Mouse (Mus musculus): ENCODE data around the gene Ddx28. TPM values are rescaled to one million over a fixed set of nuclear protein-coding genes. Genes with fewer than 3 reads are reported as not detected.
"Not testable (repeated sequence)": the region's sequence is repeated elsewhere in the genome, so short reads cannot be mapped to it uniquely, and the experiment has no call there.

Gene Ddx28
- polyA plus RNA-seq, 1 experiment, result 4.4 TPM

DNA sequence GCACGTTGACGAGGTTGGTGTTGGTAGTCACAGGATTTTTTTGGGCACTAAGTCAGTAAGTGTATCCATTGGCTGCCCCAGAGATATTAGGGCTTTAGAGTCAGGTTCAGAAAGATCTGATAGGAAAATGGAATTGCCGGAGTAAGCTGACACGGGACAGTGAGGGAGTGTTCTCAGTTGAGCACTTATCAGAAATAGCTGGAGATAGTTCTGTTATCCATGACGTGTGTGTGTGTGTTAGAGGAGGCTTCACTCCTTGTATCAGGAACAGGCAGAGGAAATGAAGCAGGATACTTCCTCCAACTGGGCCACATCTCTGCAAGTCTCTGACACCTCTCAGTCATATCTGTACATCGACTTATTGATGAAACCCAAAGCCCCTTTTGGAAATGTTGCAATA is 4.6 kb upstream of the Ddx28 start:
- TF ChIP-seq POLR2A (IDR thresholded peaks at IDR 0.05; ENCODE audit: control insufficient read depth, low read depth, low read length), result no peak
- no peak for TF ChIP-seq CTCF (IDR thresholded peaks at IDR 0.05; ENCODE audit: control insufficient read depth, insufficient read depth, insufficient replicate concordance, low read depth, low read length)
- Histone ChIP-seq H3K27ac (ENCODE audit: control insufficient read depth, insufficient read depth, low read depth, low read length) (no peak overlapping the region), H3K36me3 (ENCODE audit: control insufficient read depth, insufficient read depth, low read length) (no peaks in the 10 kb centered on the region), H3K4me3 (ENCODE audit: control insufficient read depth, low read depth, low read length) (no peak overlapping the region), H3K27me3 (ENCODE audit: control insufficient read depth, insufficient read depth, low read length) (no peaks in the 10 kb centered on the region), H3K4me1 (ENCODE audit: control insufficient read depth, insufficient read depth, low read length) (no peaks in the 10 kb centered on the region; the same call in 1 of the 2 replicates)

DNA sequence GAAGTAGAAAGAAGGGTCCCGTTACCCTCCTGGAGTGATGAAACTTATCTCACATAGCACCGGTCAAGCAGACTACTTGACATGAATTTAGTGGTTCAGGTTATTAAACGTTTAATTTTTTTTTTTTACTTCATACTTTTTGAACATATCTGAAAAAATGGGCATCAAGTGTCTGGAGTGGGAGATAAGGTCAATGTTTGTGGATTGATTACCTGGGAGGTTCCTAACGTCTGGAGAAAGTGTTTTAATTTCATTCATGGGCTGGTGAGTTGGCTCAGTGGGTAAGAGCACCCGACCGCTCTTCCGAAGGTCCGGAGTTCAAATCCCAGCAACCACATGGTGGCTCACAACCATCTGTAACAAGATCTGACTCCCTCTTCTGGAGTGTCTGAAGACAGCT is 521 bp upstream of the Ddx28 start:
- H3K27ac ChIP-seq (ENCODE audit: control insufficient read depth, insufficient read depth, low read depth, low read length); H3K4me3 ChIP-seq (ENCODE audit: control insufficient read depth, low read depth, low read length); H3K36me3 ChIP-seq (ENCODE audit: control insufficient read depth, insufficient read depth, low read length); H3K27me3 ChIP-seq (ENCODE audit: control insufficient read depth, insufficient read depth, low read length); H3K4me1 ChIP-seq (ENCODE audit: control insufficient read depth, insufficient read depth, low read length): not testable (repeated sequence)

DNA sequence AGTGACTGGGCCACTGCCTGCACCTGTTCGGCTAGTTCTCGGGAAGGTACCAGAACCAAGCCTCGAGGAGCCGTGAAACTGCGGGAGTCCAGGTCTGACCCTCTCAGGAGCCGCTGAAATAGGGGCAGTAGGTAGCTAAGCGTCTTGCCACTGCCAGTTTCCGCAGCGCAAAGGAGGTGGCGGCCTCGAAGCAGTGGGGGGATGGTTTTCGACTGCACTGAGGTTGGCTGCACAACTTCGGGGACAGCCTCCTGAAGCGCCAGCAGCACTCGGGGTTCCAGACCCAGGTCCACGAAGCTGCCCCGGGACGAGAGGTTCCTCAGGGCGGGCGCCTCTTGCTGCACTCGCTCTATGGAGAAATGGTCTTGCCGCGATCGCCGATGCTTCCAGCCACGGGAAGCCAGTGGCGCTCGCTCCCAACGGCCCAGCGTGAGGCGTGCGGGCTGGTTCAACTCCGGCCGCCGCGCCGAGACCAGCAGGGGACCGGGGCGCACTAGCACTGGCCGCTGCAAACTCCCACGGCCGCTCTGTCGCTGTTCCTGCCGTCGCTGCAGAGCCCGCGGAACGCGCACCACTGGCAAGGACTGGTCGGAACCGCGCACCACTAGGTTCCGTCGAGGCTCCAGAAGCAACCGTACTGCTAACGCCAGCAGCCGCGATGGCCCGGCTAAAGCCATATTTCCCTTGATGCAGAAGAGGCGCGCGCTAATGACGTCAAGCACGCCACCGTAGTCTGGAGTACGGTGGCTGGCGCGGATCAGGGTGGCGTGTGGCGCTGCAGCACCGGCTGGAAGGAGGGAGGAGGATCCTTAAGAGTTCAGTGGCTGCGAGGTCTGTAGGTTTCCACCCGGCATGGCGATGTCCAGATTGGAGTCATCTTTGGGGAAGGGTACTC is 687 bp downstream of the Ddx28 start:
- Histone ChIP-seq H3K36me3 (ENCODE audit: control insufficient read depth, insufficient read depth, low read length) (no peaks in the 10 kb centered on the region), H3K27ac (ENCODE audit: control insufficient read depth, insufficient read depth, low read depth, low read length) (peak overlapping the region; percentile 71), H3K4me1 (ENCODE audit: control insufficient read depth, insufficient read depth, low read length) (peaks cover 4% of the 10 kb centered on the region; the same call in 1 of the 2 replicates), H3K4me3 (ENCODE audit: control insufficient read depth, low read depth, low read length) (peak overlapping the region; percentile 98), H3K27me3 (ENCODE audit: control insufficient read depth, insufficient read depth, low read length) (no peaks in the 10 kb centered on the region)
- peak; percentile 84 for TF ChIP-seq POLR2A (IDR thresholded peaks at IDR 0.05; ENCODE audit: control insufficient read depth, low read depth, low read length)
- TF ChIP-seq CTCF (IDR thresholded peaks at IDR 0.05; ENCODE audit: control insufficient read depth, insufficient read depth, insufficient replicate concordance, low read depth, low read length), result 0 out of 2 replicates have a peak, but pooled peaks have one; percentile 8

DNA sequence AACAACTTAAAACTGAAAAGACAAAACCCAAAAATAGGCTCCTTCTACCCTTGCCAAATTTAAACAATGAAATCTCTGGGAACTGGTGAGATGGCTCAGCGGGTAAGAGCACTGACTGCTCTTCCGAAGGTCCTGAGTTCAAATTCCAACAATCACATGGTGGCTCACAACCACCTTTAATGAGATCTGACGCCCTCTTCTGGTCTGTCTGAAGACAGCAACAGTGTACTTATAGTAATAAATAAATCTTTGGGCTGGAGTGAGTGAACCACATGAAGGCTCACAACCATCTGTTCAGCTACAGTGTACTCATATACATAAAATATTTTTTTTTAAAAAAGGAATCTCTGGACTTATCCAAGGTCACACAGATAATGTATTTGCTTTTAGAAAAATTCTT is 3.8 kb downstream of the Ddx28 start:
- not testable (repeated sequence) for H3K4me3 ChIP-seq (ENCODE audit: control insufficient read depth, low read depth, low read length); H3K27ac ChIP-seq (ENCODE audit: control insufficient read depth, insufficient read depth, low read depth, low read length); H3K27me3 ChIP-seq (ENCODE audit: control insufficient read depth, insufficient read depth, low read length); H3K36me3 ChIP-seq (ENCODE audit: control insufficient read depth, insufficient read depth, low read length); H3K4me1 ChIP-seq (ENCODE audit: control insufficient read depth, insufficient read depth, low read length)

DNA sequence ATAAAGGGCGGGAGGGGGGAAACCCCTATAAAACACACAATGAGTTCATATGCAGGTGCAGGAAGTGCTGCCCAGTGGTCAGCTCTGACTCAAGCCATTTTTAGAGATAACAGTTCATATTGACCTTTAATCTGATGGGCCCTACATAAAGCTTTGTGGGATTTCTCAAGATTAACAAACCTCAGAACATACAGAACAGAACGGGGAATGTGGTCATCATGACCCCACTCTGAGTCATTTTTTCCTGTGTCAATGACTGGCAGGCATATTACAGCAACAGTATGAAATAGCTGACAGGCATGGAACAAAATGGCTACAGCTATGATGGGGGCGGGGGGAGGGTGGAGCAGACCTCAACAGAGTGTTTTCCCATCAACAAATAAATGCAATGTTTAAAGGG is 4.5 kb downstream of the Ddx28 start:
- Histone ChIP-seq H3K27ac (ENCODE audit: control insufficient read depth, insufficient read depth, low read depth, low read length) (no peak overlapping the region), H3K4me1 (ENCODE audit: control insufficient read depth, insufficient read depth, low read length) (peaks cover 5% of the 10 kb centered on the region; the same call in 1 of the 2 replicates), H3K4me3 (ENCODE audit: control insufficient read depth, low read depth, low read length) (no peak overlapping the region), H3K27me3 (ENCODE audit: control insufficient read depth, insufficient read depth, low read length) (no peaks in the 10 kb centered on the region), H3K36me3 (ENCODE audit: control insufficient read depth, insufficient read depth, low read length) (no peaks in the 10 kb centered on the region)
- TF ChIP-seq CTCF (IDR thresholded peaks at IDR 0.05; ENCODE audit: control insufficient read depth, insufficient read depth, insufficient replicate concordance, low read depth, low read length) (no peak), POLR2A (IDR thresholded peaks at IDR 0.05; ENCODE audit: control insufficient read depth, low read depth, low read length) (no peak)

DNA sequence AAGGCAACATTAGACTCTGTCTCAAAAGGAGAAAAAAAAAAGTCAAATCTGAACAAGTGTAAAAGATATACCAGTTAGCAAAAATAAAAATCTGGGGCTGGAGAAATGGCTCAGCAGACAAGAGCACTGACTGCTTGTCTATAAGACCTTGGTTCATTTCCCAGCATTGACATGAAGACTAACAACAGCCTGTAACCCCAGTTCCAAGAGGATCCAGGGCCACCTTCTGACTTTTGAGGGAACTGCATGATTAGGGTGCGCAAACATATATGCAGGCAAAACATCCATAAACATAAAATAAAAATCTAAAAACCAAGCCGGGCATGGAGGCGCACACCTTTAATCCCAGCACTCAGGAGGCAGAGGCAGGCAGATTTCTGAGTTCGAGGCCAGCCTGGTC is 5.3 kb downstream of the Ddx28 start:
- Histone ChIP-seq H3K27me3 (ENCODE audit: control insufficient read depth, insufficient read depth, low read length) (no peaks in the 10 kb centered on the region), H3K36me3 (ENCODE audit: control insufficient read depth, insufficient read depth, low read length) (no peaks in the 10 kb centered on the region), H3K4me3 (ENCODE audit: control insufficient read depth, low read depth, low read length) (no peak overlapping the region; the same call in 1 of the 2 replicates), H3K4me1 (ENCODE audit: control insufficient read depth, insufficient read depth, low read length) (peaks cover 5% of the 10 kb centered on the region; the same call in 1 of the 2 replicates), H3K27ac (ENCODE audit: control insufficient read depth, insufficient read depth, low read depth, low read length) (no peak overlapping the region)
- TF ChIP-seq CTCF (IDR thresholded peaks at IDR 0.05; ENCODE audit: control insufficient read depth, insufficient read depth, insufficient replicate concordance, low read depth, low read length) (no peak), POLR2A (IDR thresholded peaks at IDR 0.05; ENCODE audit: control insufficient read depth, low read depth, low read length) (no peak)

DNA sequence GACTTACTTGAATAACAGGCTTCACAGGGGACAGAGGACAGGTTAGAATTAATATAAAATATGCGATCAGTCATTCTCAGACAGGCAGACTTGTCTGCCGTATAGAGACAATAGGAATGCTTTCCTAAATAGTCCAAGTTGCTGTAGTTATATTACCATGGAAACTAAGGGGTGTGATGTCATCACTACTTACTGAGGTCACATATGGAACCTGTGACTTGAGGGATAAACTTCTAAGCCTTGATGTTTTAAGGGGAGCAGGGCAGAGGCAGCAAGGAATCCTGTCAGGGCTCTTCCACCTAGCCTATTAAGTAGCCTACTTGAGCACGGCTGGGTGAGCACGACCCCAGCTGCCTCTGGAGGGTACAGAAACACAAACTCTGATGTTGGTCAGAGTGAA is 5.8 kb downstream of the Ddx28 start, which contains the start of gene Dpep2nb:
Gene Dpep2nb (minus strand): TSS at position 101 of the 400 bp plus-strand sequence.
- H3K4me1 ChIP-seq (ENCODE audit: control insufficient read depth, insufficient read depth, low read length), result peaks cover 5% of the 10 kb centered on the region; the same call in 1 of the 2 replicates
- no peaks in the 10 kb centered on the region for H3K36me3 ChIP-seq (ENCODE audit: control insufficient read depth, insufficient read depth, low read length)
- H3K4me3 ChIP-seq (ENCODE audit: control insufficient read depth, low read depth, low read length), result peak within 1 kb of the TSS; percentile 67
- H3K27ac ChIP-seq (ENCODE audit: control insufficient read depth, insufficient read depth, low read depth, low read length), result 0 out of 2 replicates have a peak within 1 kb of the TSS, but pooled peaks have one; percentile 21
- TF ChIP-seq CTCF (IDR thresholded peaks at IDR 0.05; ENCODE audit: control insufficient read depth, insufficient read depth, insufficient replicate concordance, low read depth, low read length) (no peak), POLR2A (IDR thresholded peaks at IDR 0.05; ENCODE audit: control insufficient read depth, low read depth, low read length) (no peak)
- no peaks in the 10 kb centered on the region for H3K27me3 ChIP-seq (ENCODE audit: control insufficient read depth, insufficient read depth, low read length)
